Mouse (Mus musculus): ENCODE measurements at regions not wholly inside any gene's neighbourhood (a gene's known extent, or its start where the extent isn't known, plus 50 kb on each side); places are given as distances from the start of the nearest gene placed in this dataset. TPM values are rescaled to one million over a fixed set of nuclear protein-coding genes. Genes with fewer than 3 reads are reported as not detected.

DNA sequence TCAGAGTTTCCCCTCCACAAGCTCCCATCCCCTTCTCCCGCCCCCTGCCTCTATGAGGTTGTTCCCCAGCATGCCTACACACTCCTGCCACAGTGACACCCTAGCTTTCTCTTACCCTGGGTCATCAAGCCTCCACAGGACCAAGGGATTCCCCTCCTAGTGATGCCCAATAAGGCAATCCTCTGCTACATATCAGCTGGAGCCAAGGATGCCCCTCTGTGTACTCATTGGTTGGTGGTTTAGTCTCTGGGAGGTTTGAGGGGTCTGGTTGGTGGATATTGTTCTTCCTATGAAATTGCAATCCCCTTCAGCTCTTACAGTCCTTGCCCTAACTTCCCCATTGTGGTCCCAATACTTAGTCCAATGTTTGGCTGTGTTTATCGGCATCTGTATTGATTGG lies 317.4 kb upstream of the Olfr161 start:
- no peak for TF ChIP-seq CTCF (IDR thresholded peaks at IDR 0.05; ENCODE audit: low read depth)
- Histone ChIP-seq H3K36me3 (ENCODE audit: control insufficient read depth, insufficient read depth) (no peaks in the 10 kb centered on the region), H3K27ac (ENCODE audit: low read depth, low read length) (no peak overlapping the region), H3K4me2 (replicated peaks; ENCODE audit: low read depth) (no peak overlapping the region), H3K9me3 (ENCODE audit: control insufficient read depth) (peaks cover 29% of the 10 kb centered on the region), H3K4me1 (replicated peaks; ENCODE audit: control insufficient read depth, insufficient read depth, low read length) (no peaks in the 10 kb centered on the region), H3K4me3 (ENCODE audit: low read depth, low read length) (no peak overlapping the region), H3K9ac (ENCODE audit: low read depth, low read length) (no peak overlapping the region), H3K27me3 (replicated peaks; ENCODE audit: control insufficient read depth, insufficient read depth, low read length) (no peaks in the 10 kb centered on the region)
- 89% methylated on average over 2 of the region's 2 CpGs for WGBS
- no peak for ATAC-seq

Small RNA genes lying in the stretch of these regions (microRNA-seq; reads per million reads assigned to microRNA genes)
- gene Gm23215: not detected
